Mouse (Mus musculus) heart, adult 2 months (tissue): ENCODE measurements around the gene Apoa5. TPM values are rescaled to one million over a fixed set of nuclear protein-coding genes. Genes with fewer than 3 reads are reported as not detected.

Experiments
- DNase-seq, 2 experiments: peaks; one replicate each; pipeline ENCODE4 v3.0.0; 2021
- H3K27ac ChIP-seq: fragments of 200-600 bp; 2 replicates; pipeline ENCODE4 v1.8.1; 2022
- H3K27me3 ChIP-seq: fragments of 200-500 bp; 2 replicates; pipeline ENCODE4 v1.6.1; 2012; ENCODE audit warnings: mild to moderate bottlenecking, low read length, inconsistent platforms, mixed read lengths; ENCODE audit not compliant: control insufficient read depth, insufficient read depth
- H3K36me3 ChIP-seq: fragments of 200-500 bp; 2 replicates; pipeline ENCODE4 v1.6.1; 2012; ENCODE audit warnings: low read length, inconsistent platforms; ENCODE audit not compliant: control insufficient read depth, insufficient read depth
- H3K4me1 ChIP-seq: fragments of 200-500 bp; 2 replicates; pipeline ENCODE4 v1.6.1; 2011; ENCODE audit warnings: low read length; ENCODE audit not compliant: control insufficient read depth, insufficient read depth
- H3K4me3 ChIP-seq: fragments of 200-600 bp; 2 replicates; pipeline ENCODE4 v1.8.1; 2022
- H3K79me2 ChIP-seq: fragments of 200-500 bp; replicated peaks from 2 replicates; pipeline ENCODE4 v1.6.1; 2012; ENCODE audit warnings: mild to moderate bottlenecking, inconsistent platforms, low read length, moderate library complexity, mixed read lengths; ENCODE audit not compliant: control insufficient read depth, insufficient read depth
- H3K9ac ChIP-seq: fragments of 200-500 bp; 2 replicates; pipeline ENCODE4 v1.6.1; 2012; ENCODE audit warnings: low read depth, mild to moderate bottlenecking, control low read depth, inconsistent platforms, low read length, mixed read lengths
- CTCF ChIP-seq: fragments of 200-600 bp; IDR thresholded peaks from 2 replicates; pipeline ENCODE4 v1.8.1; 2022; ENCODE audit warnings: antibody characterized with exemption, mild to moderate bottlenecking, moderate library complexity
- EP300 ChIP-seq: fragments of 200-500 bp; IDR thresholded peaks from 2 replicates; pipeline ENCODE4 v1.6.1; 2011; ENCODE audit warnings: low read depth, low read length, control low read depth; ENCODE audit not compliant: insufficient read depth
- POLR2A ChIP-seq: fragments of 200-500 bp; IDR thresholded peaks from 2 replicates; pipeline ENCODE4 v1.6.1; 2011; ENCODE audit warnings: mild to moderate bottlenecking, low read depth, low read length, control low read depth; ENCODE audit not compliant: insufficient read depth
- WGBS: fragments of 180-500 bp; shearing (Covaris S2); methylation state at CpG from one replicate; pipeline ENCODE4 v1.1.7; 2018; 5-methylcytosine and 5-hydroxymethylcytosine counted together
- intact Hi-C: fragments of 180-260 bp; cut with DNase I; formaldehyde crosslinking; loops from one replicate; pipeline ENCODE4 v1.15.1; 2025
- polyA plus RNA-seq: library from polyadenylated mRNA; depleted of rRNA; stranded (reverse); fragments of >200 nt; gene quantifications from 2 replicates; pipeline ENCODE4 v1.2.3, GENCODE M21; 2012
- total RNA-seq, 2 experiments: library from RNA; stranded (reverse); gene quantifications; 2 replicates each; pipeline ENCODE4 v1.2.3; 2021

Gene Apoa5
- total and polyA plus RNA-seq, 3 experiments = not detected

- Histone ChIP-seq H3K79me2 (no peaks in the 10 kb centered on the region), H3K4me3 (no peak overlapping the region)
- 43% methylated on average over 9 of the region's 9 CpGs for WGBS
Measured at GRCm38 (mm10) chr9:46272070-46272469, 3.6 kb downstream of the Apoa5 start.

DNA sequence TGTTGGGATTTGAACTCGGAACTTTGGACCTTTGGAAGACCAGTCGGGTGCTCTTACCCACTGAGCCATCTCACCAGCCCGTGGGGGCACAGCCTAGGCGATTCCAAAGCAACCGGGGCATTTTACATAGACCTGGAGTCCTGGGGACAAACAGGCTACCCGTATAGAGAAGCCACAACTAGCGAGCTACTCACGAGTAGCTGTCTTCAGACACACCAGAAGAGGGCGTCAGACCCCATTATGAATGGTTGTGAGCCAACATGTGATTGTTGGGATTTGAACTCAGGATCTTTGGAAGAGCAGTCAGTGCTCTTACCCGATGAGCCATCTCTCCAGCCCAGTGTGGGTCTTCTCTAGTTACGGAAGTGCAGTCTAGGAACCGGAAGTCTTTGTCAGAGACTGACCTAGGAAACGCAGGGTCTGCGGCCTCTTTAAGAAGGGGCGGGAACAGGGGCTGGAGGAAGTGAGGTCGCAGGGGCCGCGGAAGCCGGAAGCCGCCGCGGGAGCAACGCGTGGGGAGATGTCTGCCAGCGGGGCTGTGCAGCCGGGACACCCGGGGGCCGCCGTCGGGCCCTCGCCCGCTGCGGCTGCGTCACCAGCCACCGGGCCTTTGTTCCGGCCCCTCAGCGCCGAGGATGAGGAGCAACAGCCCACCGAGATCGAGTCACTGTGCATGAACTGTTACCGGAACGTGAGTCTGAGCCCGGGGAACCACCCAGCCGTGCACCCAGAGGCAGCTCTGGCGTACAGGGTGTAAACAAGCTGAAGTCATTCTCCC, 4.4 kb downstream of the Apoa5 start, which contains the start of gene Zpr1:
Zpr1 (plus strand) TSS at position 388 of the 778 bp plus-strand sequence.
- Histone ChIP-seq H3K27ac (peak within 1 kb of the TSS; percentile 66), H3K36me3 (no peaks in the 10 kb centered on the region; the same call in 1 of the 2 replicates), H3K9ac (peak within 1 kb of the TSS; percentile 66), H3K4me1 (peaks cover 5% of the 10 kb centered on the region), H3K79me2 (no peaks in the 10 kb centered on the region), H3K4me3 (peak within 1 kb of the TSS; percentile 77), H3K27me3 (no peaks in the 10 kb centered on the region)
- intact Hi-C loops = no loop called here
- DNase-seq = peak; percentile 91 to 92
- 0 out of 2 replicates have a peak, but pooled peaks have one; percentile 46 for TF ChIP-seq EP300
- TF ChIP-seq POLR2A = peak; percentile 54
- peak; percentile 63 for TF ChIP-seq CTCF
- 4% methylated on average over 45 of the region's 45 CpGs for WGBS

More at GRCm38 (mm10) chr9:46272070-46272469, 3.6 kb downstream of the Apoa5 start:
- intact Hi-C loops = no loop called here
- Histone ChIP-seq H3K27me3 (no peaks in the 10 kb centered on the region), H3K27ac (no peak overlapping the region), H3K36me3 (no peaks in the 10 kb centered on the region; the same call in 1 of the 2 replicates), H3K4me1 (peaks cover 4% of the 10 kb centered on the region; the same call in 1 of the 2 replicates), H3K9ac (no peak overlapping the region)
- TF ChIP-seq POLR2A (no peak), EP300 (no peak), CTCF (no peak)
- DNase-seq = no peak

DNA sequence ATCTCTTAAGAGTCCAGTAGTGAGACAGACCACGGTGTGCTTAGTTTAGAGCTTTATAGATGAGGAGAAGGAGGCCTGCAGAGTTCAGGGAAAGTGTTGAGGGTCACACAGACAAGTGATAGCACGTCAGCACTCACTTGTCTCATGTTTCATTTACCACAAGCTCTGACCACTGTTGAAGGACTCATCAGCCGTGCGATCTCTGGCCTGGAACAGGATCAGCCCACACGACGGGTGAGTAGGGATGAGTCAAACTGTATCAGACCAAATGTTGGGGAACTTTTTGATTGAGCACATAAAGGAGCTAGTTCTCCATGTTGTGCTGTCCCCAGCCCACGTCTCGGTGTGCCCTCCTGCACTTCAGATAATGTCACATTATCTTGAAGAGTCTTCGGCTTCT, 6.1 kb downstream of the Apoa5 start:
- H3K36me3 ChIP-seq = no peaks in the 10 kb centered on the region; the same call in 1 of the 2 replicates
- intact Hi-C loops = no loop called here

GRCm38 (mm10) chr9:46282631-46283436, 14.4 kb downstream of the Apoa5 start, which contains the start of gene Bud13:
Gene Bud13, plus strand, starts transcription at chr9:46283008.
- Histone ChIP-seq H3K4me3 (peak within 1 kb of the TSS; percentile 99), H3K79me2 (no peaks in the 10 kb centered on the region; the same call in 1 of the 2 replicates), H3K4me1 (no peaks in the 10 kb centered on the region), H3K27ac (peak within 1 kb of the TSS; percentile 86), H3K27me3 (no peaks in the 10 kb centered on the region), H3K9ac (peak within 1 kb of the TSS; percentile 94), H3K36me3 (peaks cover 2% of the 10 kb centered on the region; the same call in 1 of the 2 replicates)
- DNase-seq = peak; percentile 93 to 99
- TF ChIP-seq EP300 = no peak
- TF ChIP-seq POLR2A = peak; percentile 85
- TF ChIP-seq CTCF = peak; percentile 63
- WGBS = under 1% methylated on average over 55 of the region's 55 CpGs
- intact Hi-C loops = loop anchor here (5.0 to 10.0 kb wide), 2 partner anchors 376 to 458 kb away; partner anchors contain the start of genes Cep164, Pcsk7 and Rnf214

More for the DNA sequence above, 6.1 kb downstream of the Apoa5 start:
- H3K27ac ChIP-seq = no peak overlapping the region
- WGBS = 74% methylated on average over 9 of the region's 9 CpGs
- no peaks in the 10 kb centered on the region for H3K79me2 ChIP-seq
- no peaks in the 10 kb centered on the region for H3K27me3 ChIP-seq
- peaks cover 5% of the 10 kb centered on the region for H3K4me1 ChIP-seq
- no peak overlapping the region for H3K4me3 ChIP-seq
- H3K9ac ChIP-seq = no peak overlapping the region
- DNase-seq = no peak
- TF ChIP-seq EP300 = no peak
- no peak for TF ChIP-seq POLR2A
- no peak for TF ChIP-seq CTCF

DNA sequence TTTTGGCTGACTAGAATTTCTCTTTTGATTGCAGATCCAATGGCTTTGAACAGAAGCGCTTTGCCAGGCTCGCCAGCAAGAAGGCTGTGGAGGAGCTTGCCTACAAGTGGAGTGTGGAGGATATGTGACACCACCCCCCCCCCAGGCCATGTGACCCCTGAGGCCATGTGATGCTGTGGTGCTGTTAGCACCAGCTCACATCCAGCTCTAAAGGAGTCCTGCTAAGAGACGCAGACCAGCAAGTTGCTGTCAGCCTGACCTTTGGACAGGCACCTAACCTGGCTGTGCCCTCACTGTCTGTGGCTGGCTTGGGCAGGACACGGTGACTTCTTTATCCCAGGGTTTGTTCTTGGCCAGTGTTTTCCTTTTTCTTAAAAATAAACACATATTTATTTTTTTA, 29.9 kb downstream of the Apoa5 start:
- H3K36me3 ChIP-seq = no peaks in the 10 kb centered on the region; the same call in 1 of the 2 replicates
- H3K4me3 ChIP-seq = no peak overlapping the region
- no peak for DNase-seq
- H3K27ac ChIP-seq = no peak overlapping the region
- no peaks in the 10 kb centered on the region for H3K4me1 ChIP-seq
- 84% methylated on average over 4 of the region's 4 CpGs for WGBS
- intact Hi-C loops = no loop called here
- H3K27me3 ChIP-seq = no peaks in the 10 kb centered on the region
- H3K9ac ChIP-seq = no peak overlapping the region
- no peaks in the 10 kb centered on the region for H3K79me2 ChIP-seq
- TF ChIP-seq EP300 (no peak), POLR2A (no peak), CTCF (no peak)
